Mouse (Mus musculus) induced T-regulatory cell, adult 2 months (primary cell): ENCODE data around the gene Lrp6.

Experiments
- DNase-seq: peaks from one replicate; pipeline ENCODE4 v3.0.0-alpha.2; 2012; ENCODE audit warnings: low read depth

The Lrp6 gene

GRCm38 (mm10) chr6:134566818-134567485 is at the start of gene Lrp6:
TSS of gene Lrp6 (minus strand) at chr6:134566965.
- peak; percentile 90 for DNase-seq

GRCm38 (mm10) chr6:134614723-134615648 is 48.2 kb upstream of the Lrp6 start:
- peak; percentile 81 for DNase-seq

- no peak for DNase-seq
Measured at GRCm38 (mm10) chr6:134614322-134614721, 47.6 kb upstream of the Lrp6 start.

- no peak for DNase-seq
Measured at GRCm38 (mm10) chr6:134611896-134612295, 45.1 kb upstream of the Lrp6 start.

GRCm38 (mm10) chr6:134610380-134610779 is 43.6 kb upstream of the Lrp6 start:
- no peak for DNase-seq

GRCm38 (mm10) chr6:134606949-134607746 is 40.4 kb upstream of the Lrp6 start:
- DNase-seq = peak; percentile 35

GRCm38 (mm10) chr6:134606540-134606939 is 39.8 kb upstream of the Lrp6 start:
- no peak for DNase-seq

- no peak for DNase-seq
Measured at GRCm38 (mm10) chr6:134605196-134605595, 38.4 kb upstream of the Lrp6 start.

- DNase-seq = no peak
Measured at GRCm38 (mm10) chr6:134602371-134603003, 35.7 kb upstream of the Lrp6 start.

GRCm38 (mm10) chr6:134601766-134602165 is 35.0 kb upstream of the Lrp6 start:
- DNase-seq = no peak

GRCm38 (mm10) chr6:134601130-134601529 is 34.4 kb upstream of the Lrp6 start:
- DNase-seq = no peak

- DNase-seq = no peak
Measured at GRCm38 (mm10) chr6:134599239-134599638, 32.5 kb upstream of the Lrp6 start.

- DNase-seq = no peak
Measured at GRCm38 (mm10) chr6:134597651-134598229, 31.0 kb upstream of the Lrp6 start.

GRCm38 (mm10) chr6:134594569-134595442 is 28.0 kb upstream of the Lrp6 start:
- DNase-seq = no peak

- no peak for DNase-seq
Measured at GRCm38 (mm10) chr6:134591614-134592013, 24.8 kb upstream of the Lrp6 start.

GRCm38 (mm10) chr6:134586241-134586640 is 19.5 kb upstream of the Lrp6 start:
- DNase-seq = no peak

GRCm38 (mm10) chr6:134584616-134585015 is 17.9 kb upstream of the Lrp6 start:
- no peak for DNase-seq

GRCm38 (mm10) chr6:134582110-134582509 is 15.3 kb upstream of the Lrp6 start:
- DNase-seq = no peak

- no peak for DNase-seq
Measured at GRCm38 (mm10) chr6:134579506-134579905, 12.7 kb upstream of the Lrp6 start.

GRCm38 (mm10) chr6:134578039-134578438 is 11.3 kb upstream of the Lrp6 start:
- DNase-seq = no peak
